Mouse (Mus musculus) limb, embryonic 14.5 days (tissue): ENCODE results near the gene Ctu2. TPM values are rescaled to one million over a fixed set of nuclear protein-coding genes. Genes with fewer than 3 reads are reported as not detected.

ENCODE experiments used
- ATAC-seq: fragments of 200-750 bp; cut with Nextera tagmentation; 2 replicates; pipeline ENCODE4 v1.8.0; 2017; ENCODE audit warnings: low read depth, moderate number of reproducible peaks, moderate TSS enrichment; ENCODE audit not compliant: low FRiP score
- DNase-seq: peaks from one replicate; pipeline ENCODE4 v3.0.0-alpha.2; 2015; ENCODE audit warnings: low spot score
- H3K27ac ChIP-seq: fragments of 300-500 bp; sonication (generic); replicated peaks from 2 replicates; pipeline ENCODE4 v1.5.1; 2014; ENCODE audit warnings: low read depth, mild to moderate bottlenecking, low read length, moderate library complexity, mixed read lengths
- H3K27me3 ChIP-seq: fragments of 300-500 bp; sonication (generic); 2 replicates; pipeline ENCODE4 v1.6.1; 2014; ENCODE audit warnings: low read length, mixed read lengths; ENCODE audit not compliant: control insufficient read depth, insufficient read depth
- H3K36me3 ChIP-seq: fragments of 300-500 bp; sonication (generic); 2 replicates; pipeline ENCODE4 v1.6.1; 2014; ENCODE audit warnings: mild to moderate bottlenecking, low read length, moderate library complexity, mixed read lengths; ENCODE audit not compliant: control insufficient read depth, insufficient read depth
- H3K4me1 ChIP-seq: fragments of 300-500 bp; sonication (generic); 2 replicates; pipeline ENCODE4 v1.6.1; 2014; ENCODE audit warnings: antibody characterized with exemption, low read length, mixed read lengths; ENCODE audit not compliant: control insufficient read depth, insufficient read depth
- H3K4me2 ChIP-seq: fragments of 300-500 bp; sonication (generic); replicated peaks from 2 replicates; pipeline ENCODE4 v1.6.1; 2014; ENCODE audit warnings: low read depth, mild to moderate bottlenecking, low read length, moderate library complexity; ENCODE audit not compliant: severe bottlenecking
- H3K4me3 ChIP-seq: fragments of 300-500 bp; sonication (generic); replicated peaks from 2 replicates; pipeline ENCODE4 v1.5.1; 2014; ENCODE audit warnings: low read length
- H3K9ac ChIP-seq: fragments of 300-500 bp; sonication (generic); 2 replicates; pipeline ENCODE4 v1.6.1; 2014; ENCODE audit warnings: mild to moderate bottlenecking, low read depth, low read length, moderate library complexity; ENCODE audit not compliant: severe bottlenecking
- H3K9me3 ChIP-seq: fragments of 300-500 bp; sonication (generic); 2 replicates; pipeline ENCODE4 v1.6.1; 2016; ENCODE audit warnings: low read length; ENCODE audit not compliant: control insufficient read depth
- POLR2A ChIP-seq: fragments of 200-500 bp; IDR thresholded peaks from 2 replicates; pipeline ENCODE4 v1.8.0; 2012; ENCODE audit warnings: inconsistent platforms, mild to moderate bottlenecking, moderate library complexity, borderline replicate concordance; ENCODE audit not compliant: insufficient read depth, insufficient read length; ENCODE audit errors: extremely low read depth
- WGBS: fragments of 180-500 bp; shearing (Covaris S2); extraction: QIAGEN DNeasy Blood & Tissue Kit; methylation state at CpG from one replicate; pipeline ENCODE4 v1.1.7; 2014; 5-methylcytosine and 5-hydroxymethylcytosine counted together
- polyA plus RNA-seq, 2 experiments: library from polyadenylated mRNA; depleted of rRNA in 1 of 2; stranded (reverse) in 1 of 2; unstranded in 1 of 2; fragments of >200 nt; fragmentation: Nextera tagmentation in 1 of 2; extraction: Ambion mirVana in 1 of 2; gene quantifications; 2 replicates each; pipeline versions ENCODE4 v1.2.1 to v1.2.3; 2012 to 2014

Gene Ctu2
- polyA plus RNA-seq, 2 experiments, result 49.5 to 57.1 TPM

GRCm38 (mm10) chr8:122430646-122431045 lies 45.3 kb upstream of the Ctu2 start:
- ATAC-seq (no peak), DNase-seq (no peak)
- Histone ChIP-seq H3K9ac (no peak overlapping the region), H3K4me2 (no peak overlapping the region), H3K4me1 (peaks cover 14% of the 10 kb centered on the region), H3K27ac (no peak overlapping the region), H3K27me3 (no peaks in the 10 kb centered on the region), H3K4me3 (no peak overlapping the region), H3K36me3 (peaks cover 7% of the 10 kb centered on the region; the same call in 1 of the 2 replicates), H3K9me3 (no peaks in the 10 kb centered on the region)
- TF ChIP-seq POLR2A, result no peak
- WGBS, result 80% methylated on average over 3 of the region's 3 CpGs

- peaks cover 14% of the 10 kb centered on the region for H3K4me1 ChIP-seq
- peaks cover 19% of the 10 kb centered on the region for H3K36me3 ChIP-seq
- peak overlapping the region; percentile 57 for H3K4me3 ChIP-seq
- DNase-seq (no peak), ATAC-seq (no peak)
- no peak for TF ChIP-seq POLR2A
- no peaks in the 10 kb centered on the region for H3K27me3 ChIP-seq
- peak overlapping the region; percentile 38; the same call in 1 of the 2 replicates for H3K27ac ChIP-seq
- whole genome bisulfite sequencing, result 36% methylated on average over 18 of the region's 18 CpGs
- no peaks in the 10 kb centered on the region for H3K9me3 ChIP-seq
- peak overlapping the region; percentile 79 for H3K9ac ChIP-seq
- peak overlapping the region; percentile 94 for H3K4me2 ChIP-seq
Measured at GRCm38 (mm10) chr8:122431694-122432442, 44.1 kb upstream of the Ctu2 start.

GRCm38 (mm10) chr8:122432443-122433268 lies 43.3 kb upstream of the Ctu2 start, which contains the start of gene Cyba:
Gene Cyba (minus strand): TSS chr8:122432930.
- Histone ChIP-seq H3K4me1 (peaks cover 14% of the 10 kb centered on the region), H3K9me3 (no peaks in the 10 kb centered on the region), H3K27ac (peak within 1 kb of the TSS; percentile 38; the same call in 1 of the 2 replicates), H3K4me3 (peak within 1 kb of the TSS; percentile 57), H3K36me3 (peaks cover 27% of the 10 kb centered on the region), H3K4me2 (peak within 1 kb of the TSS; percentile 94), H3K27me3 (no peaks in the 10 kb centered on the region), H3K9ac (peak within 1 kb of the TSS; percentile 79)
- peak; percentile 51; the same call in 1 of the 2 replicates for TF ChIP-seq POLR2A
- DNase-seq, result peak; percentile 47
- 4% methylated on average over 35 of the region's 45 CpGs for WGBS
- peak; percentile 81 for ATAC-seq

DNA sequence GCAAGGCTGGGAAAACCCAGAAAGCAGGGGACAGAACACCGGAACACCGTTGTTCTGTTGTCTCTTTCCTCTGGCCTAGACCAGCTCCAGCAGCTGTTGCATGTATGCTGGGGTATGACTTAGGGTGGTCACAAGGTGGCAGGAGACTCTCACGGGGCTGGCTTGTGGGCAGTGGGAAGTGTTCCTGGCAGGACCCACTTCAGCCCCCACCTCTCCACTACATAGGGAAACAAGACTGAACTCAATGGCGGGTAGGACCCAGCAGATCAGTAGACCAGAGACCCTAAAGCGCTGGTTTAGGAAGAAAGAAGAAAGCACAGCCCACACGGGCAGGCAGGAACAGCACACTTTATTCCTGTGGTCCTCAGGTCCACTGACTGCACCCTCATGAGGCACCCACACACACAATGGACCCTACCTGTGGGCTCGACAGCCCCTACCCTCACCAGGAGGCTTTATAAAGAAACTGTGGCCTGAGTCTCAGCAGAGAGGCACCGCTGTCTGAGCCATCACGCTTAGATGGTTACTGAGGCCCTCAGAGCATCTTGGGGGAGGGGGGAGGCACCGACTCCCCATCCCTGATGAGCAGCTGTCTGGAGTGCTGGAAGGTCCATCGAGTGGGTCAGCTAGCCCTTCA lies 42.6 kb upstream of the Ctu2 start:
- H3K36me3 ChIP-seq, result peaks cover 30% of the 10 kb centered on the region
- peaks cover 14% of the 10 kb centered on the region for H3K4me1 ChIP-seq
- TF ChIP-seq POLR2A, result no peak
- H3K9me3 ChIP-seq, result no peaks in the 10 kb centered on the region
- 69% methylated on average over 11 of the region's 11 CpGs for WGBS
- ATAC-seq (peak; percentile 38), DNase-seq (no peak)
- H3K4me2 ChIP-seq, result peak overlapping the region; percentile 94; the same call in 1 of the 2 replicates
- no peak overlapping the region for H3K9ac ChIP-seq
- H3K4me3 ChIP-seq, result 0 out of 2 replicates have a peak overlapping the region, but pooled peaks have one; percentile 57
- H3K27ac ChIP-seq, result 0 out of 2 replicates have a peak overlapping the region, but pooled peaks have one; percentile 38
- H3K27me3 ChIP-seq, result no peaks in the 10 kb centered on the region

DNA sequence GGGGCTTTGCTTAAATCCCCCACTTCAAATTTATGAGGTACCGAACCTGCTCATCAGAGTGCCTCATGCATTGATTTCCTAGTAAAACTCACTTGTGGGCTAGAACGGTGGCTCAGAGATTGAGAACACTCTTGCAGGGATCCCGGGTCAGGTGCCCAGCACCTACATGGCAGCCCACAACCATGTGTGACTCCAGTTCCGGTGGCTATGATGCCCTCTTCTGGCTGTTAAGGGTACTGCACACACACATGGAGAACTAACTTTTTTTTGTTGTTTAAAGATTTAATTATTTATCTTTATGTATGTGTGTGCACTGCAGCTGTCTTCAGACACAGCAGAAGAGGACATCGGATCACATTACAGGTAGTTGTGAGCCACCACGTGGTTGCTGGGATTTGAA lies 40.6 kb upstream of the Ctu2 start:
- Histone ChIP-seq H3K36me3 (peaks cover 42% of the 10 kb centered on the region), H3K27ac (no peak overlapping the region), H3K9me3 (no peaks in the 10 kb centered on the region), H3K27me3 (no peaks in the 10 kb centered on the region), H3K4me2 (no peak overlapping the region), H3K9ac (no peak overlapping the region), H3K4me3 (no peak overlapping the region), H3K4me1 (peaks cover 14% of the 10 kb centered on the region)
- 90% methylated on average over 6 of the region's 6 CpGs for WGBS
- TF ChIP-seq POLR2A, result no peak
- DNase-seq (no peak), ATAC-seq (no peak)
